Mouse (Mus musculus) lung, adult 2 months (tissue): ENCODE results near the gene Rffl.

Experiments used
- CTCF ChIP-seq: fragments of 200-500 bp; IDR thresholded peaks from 2 replicates; pipeline ENCODE4 v1.5.1; 2011; ENCODE audit warnings: mild to moderate bottlenecking, low read length, control low read depth; ENCODE audit not compliant: insufficient read depth
- POLR2A ChIP-seq: fragments of 200-500 bp; IDR thresholded peaks from 2 replicates; pipeline ENCODE4 v1.6.1; 2011; ENCODE audit warnings: low read depth, mild to moderate bottlenecking, control low read depth, low read length, borderline replicate concordance; ENCODE audit errors: extremely low read depth

DNA sequence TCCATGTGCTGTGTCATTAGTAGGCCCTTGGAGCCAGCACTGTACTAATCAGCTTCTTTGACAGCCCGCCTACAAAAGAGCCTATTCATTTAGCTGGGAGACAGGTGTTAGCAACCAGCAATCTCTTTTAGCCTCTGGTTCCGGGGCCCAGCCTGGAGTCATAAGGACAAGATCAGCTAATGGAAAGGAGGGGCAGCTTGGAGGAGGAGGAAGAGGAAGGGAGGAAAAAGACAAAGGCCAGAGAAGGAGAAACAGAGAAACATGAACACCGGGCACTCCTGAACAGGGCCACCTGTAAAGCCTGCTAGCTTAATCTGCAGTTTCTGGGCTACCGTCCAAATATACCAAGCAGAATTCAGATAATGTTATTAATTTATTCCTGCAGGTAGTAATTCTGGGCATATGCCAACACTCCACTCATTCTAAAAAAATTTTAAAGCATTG is 7.5 kb downstream of the Rffl start:
- TF ChIP-seq POLR2A (no peak), CTCF (no peak)
